Mouse (Mus musculus) intestine, embryonic 14.5 days (tissue): ENCODE data around the gene Coq10a. TPM values are rescaled to one million over a fixed set of nuclear protein-coding genes. Genes with fewer than 3 reads are reported as not detected.

Experiments
- microRNA-seq: library from miRNA; unstranded; fragments of <30 nt; microRNA quantifications from one replicate; pipeline ENCODE4, GENCODE M21; 2016
- polyA plus RNA-seq: library from polyadenylated mRNA; unstranded; fragments of >200 nt; fragmentation: Nextera tagmentation; extraction: Ambion mirVana; gene quantifications from 2 replicates; pipeline ENCODE4 v1.2.1, GENCODE M21; 2014

Gene Coq10a
- polyA plus RNA-seq, 1 experiment from 2014 or later, result 15.7 TPM

Small RNA genes lying within 50 kb of the gene (microRNA-seq; reads per million reads assigned to microRNA genes)
- not detected for gene Gm25361
- gene Gm26308, result not detected
- gene Mir6914, result 0.34 reads per million
- gene Mir6915, result 1.7 reads per million, percentile 19 among the genes with 10 or more reads in this experiment

Other genes starting within 250 kb of the Coq10a start
- gene Rbms2, start 188.7 kb downstream of the Coq10a start, polyA plus RNA-seq, result 25.3 and 31.0 TPM in 2 replicates
- 1.7 TPM in 2 replicates for gene Gls2, start 174.5 kb downstream of the Coq10a start, polyA plus RNA-seq
- 34.9 and 37.2 TPM in 2 replicates for gene Spryd4, start 157.2 kb downstream of the Coq10a start, polyA plus RNA-seq
- gene Mip, start 143.2 kb downstream of the Coq10a start, polyA plus RNA-seq, result not detected in 2 replicates
- gene Timeless, start 136.9 kb downstream of the Coq10a start, polyA plus RNA-seq, result 58.1 and 59.5 TPM in 2 replicates
- gene Apon, start 114.9 kb downstream of the Coq10a start, polyA plus RNA-seq, result 0.30 TPM in 2 replicates
- 0.15 TPM in 1 of 2 replicates, not detected in the other for gene Apof, start 100.3 kb downstream of the Coq10a start, polyA plus RNA-seq
- gene Stat2, start 98.4 kb downstream of the Coq10a start, polyA plus RNA-seq, result 12.0 and 12.8 TPM in 2 replicates
- gene Il23a, start 70.2 kb downstream of the Coq10a start, polyA plus RNA-seq, result 0.77 TPM in 2 replicates
- gene Pan2, start 65.7 kb downstream of the Coq10a start, polyA plus RNA-seq, result 32.7 and 35.0 TPM in 2 replicates
- gene Cnpy2, start 46.5 kb downstream of the Coq10a start, polyA plus RNA-seq, result 308 and 317 TPM in 2 replicates
- gene Cs, start 31.3 kb downstream of the Coq10a start, polyA plus RNA-seq, result 244 and 254 TPM in 2 replicates
- gene Ankrd52, start 8.1 kb upstream of the Coq10a start, polyA plus RNA-seq, result 12.1 and 13.3 TPM in 2 replicates
- 47.6 and 56.7 TPM in 2 replicates for gene Slc39a5, start 32.2 kb upstream of the Coq10a start, polyA plus RNA-seq
- 94.7 and 99.1 TPM in 2 replicates for gene Nabp2, start 42.5 kb upstream of the Coq10a start, polyA plus RNA-seq
- gene Rnf41, start 42.7 kb upstream of the Coq10a start, polyA plus RNA-seq, result 30.5 and 36.0 TPM in 2 replicates
- 71.9 and 82.2 TPM in 2 replicates for gene Smarcc2, start 90.3 kb upstream of the Coq10a start, polyA plus RNA-seq
- gene Myl6, start 125.1 kb upstream of the Coq10a start, polyA plus RNA-seq, result 1,777 and 1,828 TPM in 2 replicates
- 3.1 TPM in 2 replicates for gene Myl6b, start 129.7 kb upstream of the Coq10a start, polyA plus RNA-seq
- gene Esyt1, start 156.9 kb upstream of the Coq10a start, polyA plus RNA-seq, result 27.3 and 28.0 TPM in 2 replicates
- 11.3 TPM in 2 replicates for gene Zc3h10, start 178.8 kb upstream of the Coq10a start, polyA plus RNA-seq
- gene Rpl41, start 180.3 kb upstream of the Coq10a start, polyA plus RNA-seq, result 4,682 and 5,210 TPM in 2 replicates
- gene Pa2g4, start 197.0 kb upstream of the Coq10a start, polyA plus RNA-seq, result 248 and 252 TPM in 2 replicates
- gene Erbb3, start 220.7 kb upstream of the Coq10a start, polyA plus RNA-seq, result 31.2 and 32.4 TPM in 2 replicates